In genomic region chr15:25625471-25625870, GRCm38 (mm10) we compare ENCODE assay signal across 9 mouse cellular contexts. TPM values are rescaled to one million over a fixed set of nuclear protein-coding genes. Genes with fewer than 3 reads are reported as not detected.
A peak's percentile ranks its signal among the peaks of the same experiment; 100 is the strongest.
DNase-seq lines count a peak whose midpoint lies in the region; ATAC-seq and TF ChIP-seq lines count a peak whose summit lies in the region.
"Had no signal": no experiment of that assay in that cellular context is flagged by ENCODE, and none has a peak within 500 bp of the region (broad histone marks: within the 10 kb centered on the region; RNA-seq: fewer than 3 reads in every experiment).

No protein-coding gene starts in this region.

- H3K4me3 ChIP-seq in liver, adult 2 months (ENCODE audit: insufficient read depth, low read depth, low read length), result no peak overlapping the region
- no peak overlapping the region for H3K4me3 ChIP-seq in embryonic facial prominence, embryonic 12.5 days
- no peak overlapping the region for H3K4me3 ChIP-seq in intestine, embryonic 15.5 days (replicated peaks)
- no peak overlapping the region; the same call in none of the 2 replicates for H3K4me3 ChIP-seq in lung, embryonic 16.5 days (ENCODE audit: low read length)
- H3K4me3 ChIP-seq: liver, embryonic 13.5 days had no signal

- peak overlapping the region; percentile 65 for H3K27ac ChIP-seq in liver, adult 2 months (replicated peaks; ENCODE audit: insufficient read depth, low read depth, low read length)
- peak overlapping the region; percentile 30; the same call in 1 of the 2 replicates for H3K27ac ChIP-seq in embryonic facial prominence, embryonic 12.5 days
- H3K27ac ChIP-seq in intestine, embryonic 15.5 days, result peak overlapping the region; percentile 14; the same call in 1 of the 2 replicates
- no peak overlapping the region; the same call in 1 of the 2 replicates for H3K27ac ChIP-seq in lung, embryonic 16.5 days (ENCODE audit: low read length)
- H3K27ac ChIP-seq: liver, embryonic 13.5 days had no signal

- no peak for TF ChIP-seq CTCF in liver, adult 2 months (IDR thresholded peaks at IDR 0.05; ENCODE audit: low read depth, low read length)

- 21% methylated on average over 4 of the region's 4 CpGs for WGBS in liver, adult 2 months
- WGBS in embryonic facial prominence, embryonic 12.5 days, result 33% methylated on average over 4 of the region's 4 CpGs
- 60% methylated on average over 4 of the region's 4 CpGs for WGBS in intestine, embryonic 15.5 days
- 62% methylated on average over 4 of the region's 4 CpGs for WGBS in lung, embryonic 16.5 days

- H3K9me3 ChIP-seq in embryonic facial prominence, embryonic 12.5 days, result no peaks in the 10 kb centered on the region
- H3K9me3 ChIP-seq in intestine, embryonic 15.5 days, result no peaks in the 10 kb centered on the region
- H3K9me3 ChIP-seq in lung, embryonic 16.5 days (ENCODE audit: control insufficient read depth, low read length), result no peaks in the 10 kb centered on the region
- H3K9me3 ChIP-seq: liver, embryonic 13.5 days had no signal

- peak overlapping the region; percentile 65 for H3K9ac ChIP-seq in liver, adult 2 months (ENCODE audit: low read depth, low read length)
- H3K9ac ChIP-seq in embryonic facial prominence, embryonic 12.5 days, result no peak overlapping the region
- peak overlapping the region; percentile 17; the same call in 1 of the 2 replicates for H3K9ac ChIP-seq in intestine, embryonic 15.5 days
- H3K9ac ChIP-seq in lung, embryonic 16.5 days (ENCODE audit: low read length), result peak overlapping the region; percentile 56; the same call in 1 of the 2 replicates
- H3K9ac ChIP-seq: liver, embryonic 13.5 days had no signal

- TF ChIP-seq POLR2A in liver, adult 2 months (IDR thresholded peaks at IDR 0.05; ENCODE audit: extremely low read depth, insufficient read depth, low read length), result no peak

- no peaks in the 10 kb centered on the region for H3K27me3 ChIP-seq in liver, adult 2 months (ENCODE audit: control insufficient read depth, insufficient read depth, low read length)
- H3K27me3 ChIP-seq in embryonic facial prominence, embryonic 12.5 days, result no peaks in the 10 kb centered on the region
- H3K27me3 ChIP-seq in intestine, embryonic 15.5 days (replicated peaks), result no peaks in the 10 kb centered on the region
- no peaks in the 10 kb centered on the region for H3K27me3 ChIP-seq in lung, embryonic 16.5 days (ENCODE audit: control insufficient read depth, insufficient read depth, low read depth, low read length)

- peak overlapping the region; percentile 68 for H3K4me2 ChIP-seq in embryonic facial prominence, embryonic 12.5 days (replicated peaks)
- H3K4me2 ChIP-seq in intestine, embryonic 15.5 days (replicated peaks), result peak overlapping the region; percentile 33; the same call in 1 of the 2 replicates
- H3K4me2 ChIP-seq in lung, embryonic 16.5 days (ENCODE audit: low read depth, low read length), result peak overlapping the region; percentile 81

- H3K36me3 ChIP-seq in liver, adult 2 months (ENCODE audit: control insufficient read depth, insufficient read depth, low read length), result no peaks in the 10 kb centered on the region
- no peaks in the 10 kb centered on the region for H3K36me3 ChIP-seq in embryonic facial prominence, embryonic 12.5 days
- H3K36me3 ChIP-seq in intestine, embryonic 15.5 days, result no peaks in the 10 kb centered on the region
- H3K36me3 ChIP-seq in lung, embryonic 16.5 days (ENCODE audit: control insufficient read depth, insufficient read depth, low read length), result no peaks in the 10 kb centered on the region
- H3K36me3 ChIP-seq: liver, embryonic 13.5 days had no signal

- peak; percentile 72 for DNase-seq in liver, adult 2 months (ENCODE audit: extremely low read depth, low read depth, low spot score)
- no peak for DNase-seq in liver
- no peak for DNase-seq in layer of hippocampus, adult 9-11 months
- DNase-seq in adrenal gland, postnatal 25 days, result no peak
- DNase-seq in right cerebral cortex, adult 2 months (ENCODE audit: low spot score in 2 of 2), result no peak
- DNase-seq: liver, embryonic 13.5 days had no signal

- H3K79me2 ChIP-seq in liver, adult 2 months (ENCODE audit: control insufficient read depth, insufficient read depth, low read length), result peaks cover 41% of the 10 kb centered on the region

- H3K4me1 ChIP-seq in liver, adult 2 months (ENCODE audit: control insufficient read depth, insufficient read depth, low read length), result peaks cover 19% of the 10 kb centered on the region
- peaks cover 26% of the 10 kb centered on the region for H3K4me1 ChIP-seq in embryonic facial prominence, embryonic 12.5 days
- H3K4me1 ChIP-seq in intestine, embryonic 15.5 days (replicated peaks), result peaks cover 13% of the 10 kb centered on the region
- peaks cover 28% of the 10 kb centered on the region for H3K4me1 ChIP-seq in lung, embryonic 16.5 days (replicated peaks; ENCODE audit: control insufficient read depth, insufficient read depth, low read length)

- no peak for ATAC-seq in embryonic facial prominence, embryonic 12.5 days (ENCODE audit: insufficient number of reproducible peaks, insufficient read depth, low FRiP score, low TSS enrichment)
- ATAC-seq in intestine, embryonic 15.5 days, result no peak
- ATAC-seq in lung, embryonic 16.5 days (ENCODE audit: low read depth), result no peak

RNA-seq across cellular contexts. Expression of gene Myo10, which starts 3.1 kb away (rescaled TPM):
- 21.4 and 21.5 TPM in 2 replicates for total RNA-seq in liver, adult 2 months (2014; rRNA removed)
- 11.9 and 15.7 TPM in 2 replicates for polyA plus RNA-seq in liver, adult 2 months (2012; rRNA removed)
- polyA plus RNA-seq in embryonic facial prominence, embryonic 12.5 days (2016; fragmentation: Nextera tagmentation; extraction: Ambion mirVana), result 37.7 and 39.8 TPM in 2 replicates
- 23.9 and 25.3 TPM in 2 replicates for polyA plus RNA-seq in intestine, embryonic 15.5 days (2015; fragmentation: Nextera tagmentation; extraction: Ambion mirVana)
- polyA plus RNA-seq in lung, embryonic 16.5 days (2015; fragmentation: Nextera tagmentation; extraction: Ambion mirVana), result 29.3 and 33.2 TPM in 2 replicates
- total RNA-seq in adrenal gland, postnatal 25 days (2021), result 92.8 and 107 TPM in 2 replicates
